Mouse (Mus musculus) embryonic facial prominence, embryonic 10.5 days (tissue): ENCODE measurements at regions not wholly inside any gene's neighbourhood (a gene's known extent, or its start where the extent isn't known, plus 50 kb on each side); places are given as distances from the start of the nearest gene placed in this dataset.

Experiments used
- DNase-seq: peaks from one replicate; pipeline ENCODE4 v3.0.0-alpha.2; 2017; ENCODE audit warnings: low spot score
- H3K27ac ChIP-seq: fragments of 300-500 bp; sonication (generic); replicated peaks from 2 replicates; pipeline ENCODE4 v1.5.1; 2016; ENCODE audit warnings: mild to moderate bottlenecking
- H3K27me3 ChIP-seq: fragments of 300-500 bp; sonication (generic); replicated peaks from 2 replicates; pipeline ENCODE4 v1.6.1; 2016; ENCODE audit warnings: low read depth, mild to moderate bottlenecking; ENCODE audit not compliant: poor library complexity, severe bottlenecking
- H3K36me3 ChIP-seq: fragments of 300-500 bp; sonication (generic); replicated peaks from 2 replicates; pipeline ENCODE4 v1.6.1; 2016; ENCODE audit warnings: mild to moderate bottlenecking, moderate library complexity
- H3K4me1 ChIP-seq: fragments of 300-500 bp; sonication (generic); 2 replicates; pipeline ENCODE4 v1.6.1; 2016
- H3K4me3 ChIP-seq: fragments of 300-500 bp; sonication (generic); 2 replicates; pipeline ENCODE4 v1.5.1; 2016; ENCODE audit warnings: mild to moderate bottlenecking, moderate library complexity
- H3K9me3 ChIP-seq: fragments of 300-500 bp; sonication (generic); 2 replicates; pipeline ENCODE4 v1.6.1; 2016; ENCODE audit warnings: mild to moderate bottlenecking
- WGBS: fragments of 180-500 bp; shearing (Covaris S2); methylation state at CpG from one replicate; pipeline ENCODE4 v1.1.7; 2016; 5-methylcytosine and 5-hydroxymethylcytosine counted together

DNA sequence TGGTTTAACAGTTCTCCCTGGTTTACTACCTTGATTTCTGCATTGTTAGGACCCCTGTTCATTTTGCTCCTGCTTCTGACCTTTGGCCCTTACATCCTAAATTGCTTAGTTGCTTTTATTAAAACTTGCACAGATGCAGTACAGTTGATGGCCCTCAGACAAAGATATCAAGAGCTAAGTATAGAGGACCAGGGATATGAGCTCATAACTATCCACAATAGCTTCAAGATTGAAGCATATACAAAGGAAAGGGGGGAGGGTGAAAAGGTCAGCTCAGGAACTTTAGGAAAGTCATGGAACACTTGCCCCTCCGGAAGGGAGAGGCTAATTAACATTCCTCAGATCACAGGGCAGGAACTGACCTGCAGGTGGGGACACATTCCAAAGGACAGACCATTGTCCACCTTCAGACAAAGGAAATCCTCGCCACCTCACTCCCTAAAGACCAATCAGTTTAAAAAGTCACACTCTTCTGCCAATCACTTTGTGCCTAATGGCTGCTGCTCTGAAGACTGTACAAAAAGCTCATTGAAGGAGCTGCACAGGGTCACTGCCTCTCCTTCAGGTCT is 751.1 kb upstream of the Adarb2 start:
- no peak overlapping the region for H3K4me3 ChIP-seq
- peak; percentile 18 for DNase-seq
- 19% methylated on average over 2 of the region's 2 CpGs for WGBS
- 0 out of 2 replicates have a peak, but pooled peaks cover 3% of the 10 kb centered on the region for H3K4me1 ChIP-seq
- no peak overlapping the region for H3K27ac ChIP-seq
- H3K27me3 ChIP-seq: no peaks in the 10 kb centered on the region
- H3K36me3 ChIP-seq: no peaks in the 10 kb centered on the region
- 0 out of 2 replicates have a peak, but pooled peaks cover 4% of the 10 kb centered on the region for H3K9me3 ChIP-seq

DNA sequence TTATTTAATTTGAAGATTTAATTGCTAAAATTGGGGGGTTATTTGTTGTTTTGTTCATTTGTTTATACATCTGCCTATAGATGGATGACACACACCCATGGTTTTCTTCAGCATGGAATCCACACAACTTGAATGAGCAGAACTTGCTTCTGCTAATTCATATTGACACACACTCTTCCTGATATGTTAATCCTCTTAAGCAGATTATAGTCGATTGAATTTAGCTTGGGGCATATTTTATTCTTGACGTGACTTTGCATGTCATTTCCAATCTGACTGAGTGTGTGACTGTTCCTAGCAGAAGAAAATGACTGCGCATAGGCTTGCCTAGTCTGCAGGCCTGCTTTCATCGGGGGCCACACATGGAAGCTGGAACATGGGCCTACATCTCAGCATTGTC is 727.0 kb upstream of the Adarb2 start:
- Histone ChIP-seq H3K9me3 (no peaks in the 10 kb centered on the region), H3K36me3 (no peaks in the 10 kb centered on the region), H3K4me1 (no peaks in the 10 kb centered on the region), H3K4me3 (no peak overlapping the region), H3K27ac (no peak overlapping the region), H3K27me3 (no peaks in the 10 kb centered on the region)
- WGBS: 83% methylated on average over 4 of the region's 4 CpGs
- no peak for DNase-seq

DNA sequence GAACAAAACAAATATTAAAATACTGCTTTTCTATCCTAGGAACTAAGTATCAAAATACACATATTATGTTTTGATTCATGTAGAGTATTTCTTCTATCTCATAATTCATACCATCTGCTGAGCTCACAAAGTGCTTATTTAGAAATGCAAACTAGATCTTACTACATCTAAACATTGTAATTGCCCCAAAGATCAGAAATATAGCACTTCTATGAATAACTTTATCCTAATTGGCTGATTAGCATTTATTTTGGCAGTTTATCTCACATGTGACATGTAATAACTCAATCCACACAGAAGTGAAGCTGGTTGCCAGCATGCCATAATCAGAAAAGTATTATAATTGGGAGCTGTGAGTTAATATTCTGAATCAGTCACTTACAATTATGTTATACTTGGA is 684.6 kb upstream of the Adarb2 start:
- no peaks in the 10 kb centered on the region for H3K36me3 ChIP-seq
- no peak overlapping the region for H3K4me3 ChIP-seq
- H3K27me3 ChIP-seq: no peaks in the 10 kb centered on the region
- no peaks in the 10 kb centered on the region for H3K4me1 ChIP-seq
- no peak for DNase-seq
- no peaks in the 10 kb centered on the region for H3K9me3 ChIP-seq
- H3K27ac ChIP-seq: no peak overlapping the region

DNA sequence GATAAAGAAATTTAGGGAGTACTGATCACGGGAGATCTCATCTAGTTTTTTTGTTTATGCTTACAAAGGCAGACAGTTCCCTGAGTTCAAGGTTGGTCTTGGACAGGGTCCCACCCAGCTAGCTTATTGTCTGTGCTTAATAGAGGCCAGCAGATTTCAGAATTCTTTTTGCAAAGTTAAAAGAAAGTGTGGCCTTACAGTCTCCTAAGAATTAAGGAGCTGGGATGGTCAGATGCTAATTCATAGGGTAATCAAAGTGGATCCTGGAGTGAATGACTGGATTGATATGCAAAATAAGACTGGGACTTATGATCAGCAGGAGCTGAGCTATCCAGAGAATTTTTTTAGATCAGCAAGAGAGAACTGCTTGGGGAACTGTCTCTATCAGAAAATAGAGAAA is 678.2 kb upstream of the Adarb2 start:
- Histone ChIP-seq H3K27me3 (no peaks in the 10 kb centered on the region), H3K9me3 (no peaks in the 10 kb centered on the region), H3K4me3 (no peak overlapping the region), H3K4me1 (no peaks in the 10 kb centered on the region), H3K36me3 (no peaks in the 10 kb centered on the region), H3K27ac (no peak overlapping the region)
- 93% methylated on average over 1 of the region's 1 CpGs for WGBS
- no peak for DNase-seq

DNA sequence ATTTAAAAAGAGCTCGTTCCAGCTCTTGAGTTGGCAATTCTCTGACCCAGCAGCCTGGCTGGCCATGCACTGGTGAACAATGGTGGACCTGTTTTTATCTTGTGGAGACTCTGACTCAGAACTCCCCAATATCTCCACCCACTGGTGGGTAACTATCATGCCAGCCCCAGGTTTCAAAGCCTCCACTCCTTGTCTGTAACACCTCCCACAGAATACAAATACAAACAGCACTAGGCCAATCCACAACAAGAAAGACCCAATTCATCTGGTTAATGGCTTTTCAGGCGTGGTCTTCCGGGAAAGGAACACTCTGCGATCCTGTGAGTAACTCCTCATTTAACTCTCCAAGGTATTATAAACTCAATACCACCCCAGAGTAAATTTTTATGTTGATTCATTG is 663.8 kb upstream of the Adarb2 start:
- Histone ChIP-seq H3K27me3 (no peaks in the 10 kb centered on the region), H3K27ac (no peak overlapping the region), H3K9me3 (no peaks in the 10 kb centered on the region), H3K36me3 (no peaks in the 10 kb centered on the region), H3K4me1 (no peaks in the 10 kb centered on the region), H3K4me3 (no peak overlapping the region)
- 91% methylated on average over 4 of the region's 4 CpGs for WGBS
- DNase-seq: no peak

DNA sequence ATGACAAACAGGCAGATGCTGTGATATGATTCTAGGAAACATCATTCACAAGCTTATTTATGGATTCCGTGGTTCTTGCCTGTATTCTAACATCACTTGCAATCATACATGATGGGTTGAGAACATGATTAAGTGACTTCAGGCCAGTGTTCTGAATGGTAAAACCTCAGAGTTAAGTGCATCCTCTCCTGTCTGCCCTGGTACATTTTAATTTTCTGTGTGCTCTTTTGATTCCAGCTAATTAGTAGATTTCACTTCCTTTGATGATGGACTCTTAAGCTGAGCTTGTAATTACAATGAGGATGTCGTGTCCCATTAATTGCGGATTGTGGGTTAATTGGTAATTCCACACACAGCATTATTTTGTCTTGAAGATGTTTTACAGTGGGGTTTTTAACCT is 618.6 kb upstream of the Adarb2 start:
- WGBS: 80% methylated on average over 3 of the region's 3 CpGs
- Histone ChIP-seq H3K27me3 (no peaks in the 10 kb centered on the region), H3K9me3 (0 out of 2 replicates have a peak, but pooled peaks cover 3% of the 10 kb centered on the region), H3K27ac (no peak overlapping the region), H3K4me1 (no peaks in the 10 kb centered on the region), H3K4me3 (no peak overlapping the region), H3K36me3 (no peaks in the 10 kb centered on the region)
- DNase-seq: no peak
